Mouse (Mus musculus) myocyte (in vitro differentiated cells): ENCODE results near the gene Mybph.

Experiments
- CEBPB ChIP-seq: IDR thresholded peaks from 2 replicates; pipeline ENCODE4 v1.6.1; 2011; ENCODE audit warnings: mild to moderate bottlenecking, moderate library complexity; ENCODE audit not compliant: poor library complexity, insufficient read depth, severe bottlenecking
- E2F4 ChIP-seq: IDR thresholded peaks from one replicate; pipeline ENCODE4 v1.6.1; 2011; ENCODE audit warnings: mild to moderate bottlenecking, control low read depth, moderate library complexity; ENCODE audit not compliant: insufficient read depth
- MAX ChIP-seq: IDR thresholded peaks from one replicate; pipeline ENCODE4 v1.6.1; 2011; ENCODE audit warnings: low read depth, mild to moderate bottlenecking, control low read depth
- MYOD1 ChIP-seq, 3 experiments: IDR thresholded peaks; one replicate each; pipeline ENCODE4 v1.6.1; 2011; ENCODE audit warnings: control low read depth in 2 of 3, low read depth in 2 of 3, mild to moderate bottlenecking in 2 of 3, moderate library complexity in 1 of 3; ENCODE audit not compliant: insufficient read length in 2 of 3, control insufficient read depth in 1 of 3
- MYOG ChIP-seq, 3 experiments: IDR thresholded peaks; one replicate each; pipeline ENCODE4 v1.6.1; 2011; ENCODE audit warnings: control low read depth in 2 of 3, low read depth in 2 of 3, mild to moderate bottlenecking in 2 of 3; ENCODE audit not compliant: insufficient read length in 2 of 3, control insufficient read depth in 1 of 3, insufficient read depth in 1 of 3
- POLR2A ChIP-seq: IDR thresholded peaks from one replicate; pipeline ENCODE4 v1.6.1; 2011; ENCODE audit warnings: low read depth, mild to moderate bottlenecking, control low read depth, moderate library complexity; ENCODE audit not compliant: insufficient read length
- POLR2AphosphoS2 ChIP-seq: IDR thresholded peaks from one replicate; pipeline ENCODE4 v1.6.1; 2011; ENCODE audit warnings: low read depth, control low read depth; ENCODE audit not compliant: insufficient read length
- REST ChIP-seq: IDR thresholded peaks from one replicate; pipeline ENCODE4 v1.6.1; 2011; ENCODE audit warnings: mild to moderate bottlenecking, control low read depth, moderate library complexity; ENCODE audit not compliant: insufficient read depth, insufficient read length
- SRF ChIP-seq: IDR thresholded peaks from one replicate; pipeline ENCODE4 v1.6.1; 2011; ENCODE audit warnings: low read depth; ENCODE audit not compliant: control insufficient read depth, insufficient read length
- TCF12 ChIP-seq: IDR thresholded peaks from one replicate; pipeline ENCODE4 v1.6.1; 2011; ENCODE audit warnings: mild to moderate bottlenecking, control low read depth; ENCODE audit not compliant: poor library complexity, insufficient read depth, severe bottlenecking
- USF1 ChIP-seq: IDR thresholded peaks from one replicate; pipeline ENCODE4 v1.6.1; 2011; ENCODE audit warnings: low read depth, mild to moderate bottlenecking, control low read depth, moderate library complexity

DNA sequence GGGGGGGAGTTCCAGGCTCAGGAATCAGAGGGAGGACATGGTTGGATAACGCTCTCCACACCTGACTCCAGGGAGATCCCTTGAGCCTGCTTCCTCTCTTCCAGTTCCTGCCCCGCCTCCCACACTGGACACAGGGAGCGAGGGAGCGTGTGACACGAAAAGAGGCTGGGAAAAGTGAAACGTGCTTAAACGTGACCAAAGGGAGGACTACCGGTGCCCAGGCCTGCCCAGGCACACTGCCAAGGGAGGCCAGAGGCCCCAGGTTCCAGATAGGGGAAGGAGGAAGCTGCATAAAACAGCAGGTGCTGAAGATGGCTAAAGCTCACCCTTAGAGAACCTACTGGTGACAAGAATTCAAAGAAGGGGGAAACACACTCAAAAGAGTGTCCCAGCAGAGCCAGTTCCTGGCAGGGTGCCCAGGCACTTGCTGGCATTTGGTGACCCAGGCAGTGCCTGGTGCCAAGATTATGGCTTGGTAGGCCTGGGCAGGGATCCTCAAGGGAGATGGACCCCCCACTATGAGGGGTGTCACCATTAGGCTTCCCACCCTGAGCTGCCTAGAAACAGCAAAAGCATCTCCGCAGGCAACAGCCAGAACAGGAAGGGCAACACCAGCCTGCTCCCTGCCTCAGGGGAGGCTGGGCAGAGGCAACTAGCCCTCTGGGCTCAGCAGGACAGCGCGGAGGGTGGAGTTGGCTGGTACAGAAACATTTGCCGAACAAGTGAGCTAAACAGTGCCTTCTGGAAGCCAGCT, 39.7 kb downstream of the Mybph start:
- TF ChIP-seq SRF = no peak
- no peak for TF ChIP-seq MAX
- TF ChIP-seq POLR2A = no peak
- TF ChIP-seq USF1 = no peak
- TF ChIP-seq E2F4 = no peak
- TF ChIP-seq MYOG (IDR thresholded peaks at IDR 0.05; ENCODE audit: control insufficient read depth in 1 of 3, insufficient read depth in 1 of 3, insufficient read length in 2 of 3, low read depth in 2 of 3) = no peak
- TF ChIP-seq TCF12 = no peak
- no peak for TF ChIP-seq POLR2AphosphoS2
- TF ChIP-seq CEBPB = no peak
- no peak for TF ChIP-seq MYOD1 (IDR thresholded peaks at IDR 0.05; ENCODE audit: control insufficient read depth in 1 of 3, insufficient read length in 2 of 3, low read depth in 2 of 3)
- no peak for TF ChIP-seq REST
